ENCODE assay signal across 9 mouse cellular contexts in the genomic region with DNA sequence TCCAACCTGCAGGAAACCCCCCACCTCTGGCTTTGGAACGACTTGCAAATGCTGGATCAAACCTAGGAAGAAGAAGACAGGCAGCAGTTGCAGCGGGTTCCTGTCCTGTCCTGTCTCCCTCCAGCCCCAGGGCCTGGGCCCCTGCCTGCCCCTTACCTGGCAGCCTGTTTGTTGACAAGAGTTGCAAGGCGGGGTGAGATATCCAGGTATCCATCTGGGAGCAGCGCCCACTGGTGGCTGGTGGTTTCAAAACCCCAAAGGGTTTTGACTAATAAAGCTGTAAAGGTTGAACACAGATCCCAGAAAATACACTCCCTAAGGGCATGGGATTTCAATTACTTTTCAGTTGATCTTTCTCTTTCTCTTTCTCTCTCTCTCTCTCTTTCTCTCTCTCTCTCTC. TPM values are rescaled to one million over a fixed set of nuclear protein-coding genes. Genes with fewer than 3 reads are reported as not detected.
DNase-seq lines count a peak whose midpoint lies in the region; ATAC-seq and TF ChIP-seq lines count a peak whose summit lies in the region.
"Had no signal": no experiment of that assay in that cellular context is flagged by ENCODE, and none has a peak within 500 bp of the region (broad histone marks: within the 10 kb centered on the region; RNA-seq: fewer than 3 reads in every experiment).

No protein-coding gene starts in this region.

- no peaks in the 10 kb centered on the region for H3K36me3 ChIP-seq in limb, embryonic 11.5 days (ENCODE audit: control insufficient read depth, insufficient read depth, low read length)
- H3K36me3 ChIP-seq in limb, embryonic 10.5 days = no peaks in the 10 kb centered on the region
- no peaks in the 10 kb centered on the region for H3K36me3 ChIP-seq in ES-E14 (ENCODE audit: control insufficient read depth, insufficient read depth, low read length, poor library complexity, severe bottlenecking)
- H3K36me3 ChIP-seq: neural tube, embryonic 13.5 days had no signal

- WGBS in cerebellum, adult 2 months = 49% methylated on average over 4 of the region's 4 CpGs
- WGBS in limb, embryonic 11.5 days = 34% methylated on average over 4 of the region's 4 CpGs
- WGBS in limb, embryonic 10.5 days = 33% methylated on average over 4 of the region's 4 CpGs

- no peak for TF ChIP-seq POLR2A in cerebellum, adult 2 months (IDR thresholded peaks at IDR 0.05; ENCODE audit: borderline replicate concordance, insufficient read depth, low read length)

- no peak overlapping the region for H3K9ac ChIP-seq in limb, embryonic 11.5 days (ENCODE audit: low read length)
- H3K9ac ChIP-seq in ES-E14 (ENCODE audit: insufficient read depth, low read depth, low read length, poor library complexity, severe bottlenecking) = no peak overlapping the region
- H3K9ac ChIP-seq: neural tube, embryonic 13.5 days had no signal

- H3K9me3 ChIP-seq in limb, embryonic 11.5 days (ENCODE audit: control insufficient read depth, low read length) = no peaks in the 10 kb centered on the region; the same call in 1 of the 2 replicates
- no peaks in the 10 kb centered on the region for H3K9me3 ChIP-seq in limb, embryonic 10.5 days (replicated peaks)
- no peaks in the 10 kb centered on the region for H3K9me3 ChIP-seq in ES-E14 (ENCODE audit: control insufficient read depth, insufficient read depth, low read depth, low read length)
- H3K9me3 ChIP-seq: neural tube, embryonic 13.5 days had no signal

- H3K4me2 ChIP-seq in limb, embryonic 11.5 days (ENCODE audit: low read depth, severe bottlenecking) = no peak overlapping the region
- H3K4me2 ChIP-seq: neural tube, embryonic 13.5 days had no signal

- H3K4me1 ChIP-seq in cerebellum, adult 2 months (ENCODE audit: control insufficient read depth, insufficient read depth, low read length) = no peaks in the 10 kb centered on the region; the same call in 1 of the 2 replicates
- H3K4me1 ChIP-seq in limb, embryonic 11.5 days (ENCODE audit: control insufficient read depth, insufficient read depth, low read length) = 0 out of 2 replicates have a peak, but pooled peaks cover 3% of the 10 kb centered on the region
- H3K4me1 ChIP-seq in limb, embryonic 10.5 days = 0 out of 2 replicates have a peak, but pooled peaks cover 11% of the 10 kb centered on the region
- H3K4me1 ChIP-seq in ES-E14 (ENCODE audit: control insufficient read depth in 2 of 2, insufficient read depth in 2 of 2, low read length in 2 of 2, poor library complexity in 1 of 2) = peaks cover 4 to 12% of the 10 kb centered on the region in 2 experiments

- peak; percentile 26 to 49 for DNase-seq in cerebellum, postnatal 14 days
- no peak for DNase-seq in cerebellum, adult 2 months
- peak; percentile 65 for DNase-seq in limb, embryonic 11.5 days (ENCODE audit: low spot score)
- DNase-seq in limb, embryonic 10.5 days (ENCODE audit: low spot score) = no peak
- DNase-seq in ES-E14 (ENCODE audit: low read depth, low spot score) = peak; percentile 81
- DNase-seq in lung, postnatal 10 days = peak; percentile 49
- no peak for DNase-seq in frontal cortex, postnatal 14 days (ENCODE audit: low spot score in 2 of 2)
- no peak for DNase-seq in cerebellum, adult 8-10 months

- no peak overlapping the region for H3K27ac ChIP-seq in cerebellum, adult 2 months (ENCODE audit: insufficient read depth, low read length)
- H3K27ac ChIP-seq in limb, embryonic 11.5 days (replicated peaks; ENCODE audit: low read depth, low read length) = no peak overlapping the region
- no peak overlapping the region for H3K27ac ChIP-seq in limb, embryonic 10.5 days
- H3K27ac ChIP-seq in ES-E14 (ENCODE audit: insufficient read depth, low read depth, low read length, poor library complexity, severe bottlenecking) = no peak overlapping the region
- H3K27ac ChIP-seq: neural tube, embryonic 13.5 days had no signal

- no peak for ATAC-seq in limb, embryonic 11.5 days (ENCODE audit: insufficient number of reproducible peaks, low FRiP score, low TSS enrichment, low read depth)

- TF ChIP-seq CTCF in cerebellum, adult 2 months (IDR thresholded peaks at IDR 0.05; ENCODE audit: borderline replicate concordance, insufficient read depth, low read depth, low read length) = no peak; the same call in 1 of the 2 replicates

- no peaks in the 10 kb centered on the region for H3K27me3 ChIP-seq in cerebellum, adult 2 months (ENCODE audit: control insufficient read depth, insufficient read depth, low read length)
- no peaks in the 10 kb centered on the region for H3K27me3 ChIP-seq in limb, embryonic 11.5 days (ENCODE audit: control insufficient read depth, insufficient read depth, low read length)
- no peaks in the 10 kb centered on the region for H3K27me3 ChIP-seq in limb, embryonic 10.5 days (ENCODE audit: low read depth, poor library complexity, severe bottlenecking)
- H3K27me3 ChIP-seq: neural tube, embryonic 13.5 days had no signal

- no peak overlapping the region for H3K4me3 ChIP-seq in cerebellum, adult 2 months (replicated peaks; ENCODE audit: insufficient read depth, low read depth, low read length)
- H3K4me3 ChIP-seq in limb, embryonic 11.5 days (ENCODE audit: low read depth, low read length) = no peak overlapping the region
- H3K4me3 ChIP-seq in limb, embryonic 10.5 days = no peak overlapping the region
- H3K4me3 ChIP-seq in ES-E14 (ENCODE audit: insufficient read depth in 1 of 2, low read depth in 1 of 2, low read length in 2 of 2, poor library complexity in 1 of 2, severe bottlenecking in 1 of 2) = no peak overlapping the region
- H3K4me3 ChIP-seq: neural tube, embryonic 13.5 days had no signal

- in situ Hi-C loops in ES-E14 (cut with MboI; ENCODE audit: low sequenced_read_pairs in 2 of 2, unreplicated experiment in 2 of 2) = loop anchor here (5.0 to 10.0 kb wide), 2 partner anchors 131 to 133 kb away; no protein-coding TSS in a partner anchor

TF ChIP-seq in ES-E14, 5 proteins besides CTCF, POLR2A, EP300 and RAD21:
- peak; percentile 74 for TF ChIP-seq ZC3H11A (IDR thresholded peaks at IDR 0.05; ENCODE audit: borderline replicate concordance, low read depth, low read length)
- TF ChIP-seq MAFK (IDR thresholded peaks at IDR 0.05; ENCODE audit: insufficient read depth, low read depth, low read length) = peak; percentile 55
- TF ChIP-seq ZNF384 (IDR thresholded peaks at IDR 0.05; ENCODE audit: low read depth, low read length) = no peak
- TF ChIP-seq HCFC1 (IDR thresholded peaks at IDR 0.05; ENCODE audit: borderline replicate concordance, insufficient read depth, low read length) = no peak
- TF ChIP-seq CHD2 (IDR thresholded peaks at IDR 0.05; ENCODE audit: low read depth, low read length) = no peak

RNA-seq across cellular contexts. Expression of a gene that starts 24.0 kb away (rescaled TPM):
- polyA plus RNA-seq in cerebellum, adult 2 months (2012; rRNA removed) = 7.3 and 7.9 TPM in 2 replicates
- 8.9 and 10.4 TPM in 2 replicates for polyA plus RNA-seq in limb, embryonic 11.5 days (2014; fragmentation: Nextera tagmentation; extraction: Ambion mirVana)
- 3.1 and 3.8 TPM in 2 replicates for polyA plus RNA-seq in limb, embryonic 10.5 days (2016; fragmentation: Nextera tagmentation; extraction: Ambion mirVana)
- 12.3 and 13.0 TPM in 2 replicates for total RNA-seq in ES-E14 (2012; rRNA removed)

RNA-seq across cellular contexts. Expression of a gene that starts 49.1 kb away (rescaled TPM):
- polyA plus RNA-seq in cerebellum, adult 2 months (2012; rRNA removed) = 10.1 and 10.7 TPM in 2 replicates
- 60.5 and 60.6 TPM in 2 replicates for polyA plus RNA-seq in limb, embryonic 11.5 days (2014; fragmentation: Nextera tagmentation; extraction: Ambion mirVana)
- polyA plus RNA-seq in limb, embryonic 10.5 days (2016; fragmentation: Nextera tagmentation; extraction: Ambion mirVana) = 62.3 and 74.5 TPM in 2 replicates
- 20.2 and 22.9 TPM in 2 replicates for total RNA-seq in ES-E14 (2012; rRNA removed)

Comparison
In these comparisons a context has a peak if more than half of its experiments do, and no peak if none do; other contexts are left out.
1. DNase-seq: peak in cerebellum, postnatal 14 days (2 of 2), limb, embryonic 11.5 days (single experiment), ES-E14 (single experiment) and lung, postnatal 10 days (single experiment); none in cerebellum, adult 2 months (0 of 2), limb, embryonic 10.5 days (single experiment), frontal cortex, postnatal 14 days (0 of 2) and cerebellum, adult 8-10 months (single experiment).